Comparison of ENCODE assay signal across 8 mouse cellular contexts in genomic region chr13:103120669-103121131, GRCm38 (mm10).
DNase-seq lines count a peak whose midpoint lies in the region.

No protein-coding gene starts in this region.

- H3K27me3 ChIP-seq in hindbrain, embryonic 10.5 days (ENCODE audit: insufficient read depth, poor library complexity, severe bottlenecking) = no peaks in the 10 kb centered on the region

- H3K36me3 ChIP-seq in hindbrain, embryonic 10.5 days = no peaks in the 10 kb centered on the region

- H3K4me3 ChIP-seq in hindbrain, embryonic 10.5 days = peak overlapping the region; percentile 40

- H3K4me1 ChIP-seq in hindbrain, embryonic 10.5 days (replicated peaks) = peaks cover 28% of the 10 kb centered on the region

- H3K9me3 ChIP-seq in hindbrain, embryonic 10.5 days = no peaks in the 10 kb centered on the region

- 8% methylated on average over 7 of the region's 7 CpGs for WGBS in hindbrain, embryonic 10.5 days

- intact Hi-C loops in left cerebral cortex, postnatal 25 days (cut with DNase I) = no loop called here

- H3K27ac ChIP-seq in hindbrain, embryonic 10.5 days = peak overlapping the region; percentile 84

- DNase-seq in left cerebral cortex, adult 11 months (ENCODE audit: low spot score) = peak; percentile 37
- DNase-seq in left cerebral cortex, adult 8-10 months (ENCODE audit: low spot score in 2 of 2) = no peak
- DNase-seq in embryo, embryonic 10 days (ENCODE audit: low spot score) = peak; percentile 82
- DNase-seq in hindbrain, embryonic 10.5 days (ENCODE audit: low spot score) = peak; percentile 56
- DNase-seq in left cerebral cortex, postnatal 25 days (ENCODE audit: low spot score in 2 of 2) = peak; percentile 38 to 64
- peak; percentile 50 to 53 for DNase-seq in right cerebral cortex, adult 2 months (ENCODE audit: low spot score in 2 of 2)
- DNase-seq in T-cell, adult 2 months (ENCODE audit: low spot score) = no peak
- no peak for DNase-seq in gastrocnemius, adult 8-10 months (ENCODE audit: low spot score in 2 of 2)

Comparison
In these comparisons a context has a peak if more than half of its experiments do, and no peak if none do; other contexts are left out.
1. DNase-seq: peak in left cerebral cortex, adult 11 months (single experiment), embryo, embryonic 10 days (single experiment), hindbrain, embryonic 10.5 days (single experiment), left cerebral cortex, postnatal 25 days (2 of 2) and right cerebral cortex, adult 2 months (2 of 2); none in left cerebral cortex, adult 8-10 months (0 of 2), T-cell, adult 2 months (single experiment) and gastrocnemius, adult 8-10 months (0 of 2).